Mouse (Mus musculus): ENCODE measurements at regions not wholly inside any gene's neighbourhood (a gene's known extent, or its start where the extent isn't known, plus 50 kb on each side); places are given as distances from the start of the nearest gene placed in this dataset.
A peak's percentile ranks its signal among the peaks of the same experiment; 100 is the strongest.

DNA sequence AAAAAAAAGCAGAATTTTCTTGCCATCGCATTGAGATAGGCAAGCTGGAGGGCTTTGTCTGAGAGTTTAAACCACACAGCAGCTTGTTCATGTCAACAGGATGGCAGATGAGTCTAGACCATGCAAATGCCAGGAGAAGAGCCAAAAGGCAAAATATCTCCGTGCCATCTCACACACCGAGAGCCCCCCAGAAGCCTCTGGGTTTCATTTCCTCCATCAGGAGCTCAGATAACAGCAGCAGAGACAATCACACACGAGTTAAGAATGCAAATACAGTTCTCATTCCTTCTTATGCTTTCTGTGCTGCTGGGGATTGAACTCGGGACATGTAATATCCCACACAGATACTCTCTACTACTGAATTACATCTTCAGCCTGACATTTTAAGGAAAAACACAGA lies 255.3 kb downstream of the En1 start:
- Histone ChIP-seq H3K4me3 (replicated peaks; ENCODE audit: low read length) (no peak overlapping the region), H3K4me1 (ENCODE audit: control insufficient read depth, insufficient read depth, low read length) (no peaks in the 10 kb centered on the region), H3K36me3 (ENCODE audit: control insufficient read depth, insufficient read depth, low read length) (no peaks in the 10 kb centered on the region), H3K27me3 (ENCODE audit: control insufficient read depth, insufficient read depth, low read length) (no peaks in the 10 kb centered on the region), H3K9me3 (ENCODE audit: control insufficient read depth, low read length) (no peaks in the 10 kb centered on the region), H3K4me2 (replicated peaks; ENCODE audit: low read depth, low read length, severe bottlenecking) (no peak overlapping the region), H3K9ac (ENCODE audit: low read depth, low read length, severe bottlenecking) (no peak overlapping the region), H3K27ac (replicated peaks; ENCODE audit: low read depth, low read length) (no peak overlapping the region)
- no peak for DNase-seq (ENCODE audit: low spot score)
- TF ChIP-seq POLR2A (IDR thresholded peaks at IDR 0.05; ENCODE audit: borderline replicate concordance, extremely low read depth, insufficient read depth, insufficient read length): no peak
- 49% methylated on average over 5 of the region's 5 CpGs for WGBS
- ATAC-seq (ENCODE audit: low FRiP score, low read depth): no peak

DNA sequence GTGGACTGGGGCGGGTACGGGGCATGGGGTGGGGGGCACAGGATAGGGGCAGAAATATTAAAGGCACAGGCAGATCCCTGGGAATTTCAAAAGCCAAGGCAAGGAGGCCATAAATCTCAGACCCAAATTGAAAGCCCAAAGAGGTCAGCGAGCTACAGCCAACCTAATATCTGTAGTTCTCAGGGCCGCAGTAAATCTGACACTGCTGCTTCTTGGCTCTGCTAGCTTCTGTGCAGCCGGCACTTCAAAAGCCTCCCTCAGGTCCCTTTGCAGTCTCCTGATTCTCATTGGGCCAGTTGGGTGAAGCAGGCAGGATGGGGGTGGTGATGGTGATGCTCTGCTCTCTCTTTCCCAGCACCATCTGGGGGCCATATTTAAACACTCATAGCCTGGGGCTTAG lies 257.3 kb downstream of the En1 start:
- DNase-seq (ENCODE audit: low spot score) (no peak), ATAC-seq (ENCODE audit: low FRiP score, low read depth) (no peak)
- TF ChIP-seq POLR2A (IDR thresholded peaks at IDR 0.05; ENCODE audit: borderline replicate concordance, extremely low read depth, insufficient read depth, insufficient read length): no peak
- no peaks in the 10 kb centered on the region for H3K27me3 ChIP-seq (ENCODE audit: control insufficient read depth, insufficient read depth, low read length)
- H3K4me3 ChIP-seq (replicated peaks; ENCODE audit: low read length): no peak overlapping the region
- H3K4me2 ChIP-seq (replicated peaks; ENCODE audit: low read depth, low read length, severe bottlenecking): no peak overlapping the region
- H3K4me1 ChIP-seq (ENCODE audit: control insufficient read depth, insufficient read depth, low read length): no peaks in the 10 kb centered on the region
- WGBS: 19% methylated on average over 5 of the region's 5 CpGs
- H3K27ac ChIP-seq (replicated peaks; ENCODE audit: low read depth, low read length): no peak overlapping the region
- H3K36me3 ChIP-seq (ENCODE audit: control insufficient read depth, insufficient read depth, low read length): no peaks in the 10 kb centered on the region
- no peak overlapping the region for H3K9ac ChIP-seq (ENCODE audit: low read depth, low read length, severe bottlenecking)
- no peaks in the 10 kb centered on the region for H3K9me3 ChIP-seq (ENCODE audit: control insufficient read depth, low read length)

DNA sequence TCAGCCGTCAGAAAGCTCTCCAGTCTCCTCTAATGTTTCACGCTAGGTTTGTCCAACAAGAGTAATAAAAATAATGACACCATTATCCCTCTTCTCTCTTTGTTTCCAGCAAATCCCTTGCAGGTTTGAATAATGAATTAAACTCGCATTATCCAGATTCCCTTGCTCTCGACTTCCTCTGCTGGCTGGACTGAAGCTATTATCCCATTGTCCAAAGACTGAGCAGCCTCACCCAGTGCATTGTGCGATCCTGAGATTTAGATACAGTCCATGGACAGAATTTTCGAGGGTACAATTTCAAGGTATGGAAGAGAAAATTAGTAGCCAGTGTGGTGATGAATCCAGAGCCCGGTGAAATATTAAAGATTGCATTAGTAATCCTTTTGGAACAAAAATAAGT lies 270.3 kb downstream of the En1 start:
- no peak for DNase-seq (ENCODE audit: low spot score)
- Histone ChIP-seq H3K4me2 (replicated peaks; ENCODE audit: low read depth, low read length, severe bottlenecking) (no peak overlapping the region), H3K27ac (replicated peaks; ENCODE audit: low read depth, low read length) (no peak overlapping the region), H3K27me3 (ENCODE audit: control insufficient read depth, insufficient read depth, low read length) (no peaks in the 10 kb centered on the region), H3K4me3 (replicated peaks; ENCODE audit: low read length) (no peak overlapping the region), H3K36me3 (ENCODE audit: control insufficient read depth, insufficient read depth, low read length) (no peaks in the 10 kb centered on the region), H3K9ac (ENCODE audit: low read depth, low read length, severe bottlenecking) (no peak overlapping the region), H3K9me3 (ENCODE audit: control insufficient read depth, low read length) (no peaks in the 10 kb centered on the region), H3K4me1 (ENCODE audit: control insufficient read depth, insufficient read depth, low read length) (no peaks in the 10 kb centered on the region)
- WGBS: 68% methylated on average over 7 of the region's 7 CpGs
- no peak for ATAC-seq (ENCODE audit: low FRiP score, low read depth)
- TF ChIP-seq POLR2A (IDR thresholded peaks at IDR 0.05; ENCODE audit: borderline replicate concordance, extremely low read depth, insufficient read depth, insufficient read length): no peak

DNA sequence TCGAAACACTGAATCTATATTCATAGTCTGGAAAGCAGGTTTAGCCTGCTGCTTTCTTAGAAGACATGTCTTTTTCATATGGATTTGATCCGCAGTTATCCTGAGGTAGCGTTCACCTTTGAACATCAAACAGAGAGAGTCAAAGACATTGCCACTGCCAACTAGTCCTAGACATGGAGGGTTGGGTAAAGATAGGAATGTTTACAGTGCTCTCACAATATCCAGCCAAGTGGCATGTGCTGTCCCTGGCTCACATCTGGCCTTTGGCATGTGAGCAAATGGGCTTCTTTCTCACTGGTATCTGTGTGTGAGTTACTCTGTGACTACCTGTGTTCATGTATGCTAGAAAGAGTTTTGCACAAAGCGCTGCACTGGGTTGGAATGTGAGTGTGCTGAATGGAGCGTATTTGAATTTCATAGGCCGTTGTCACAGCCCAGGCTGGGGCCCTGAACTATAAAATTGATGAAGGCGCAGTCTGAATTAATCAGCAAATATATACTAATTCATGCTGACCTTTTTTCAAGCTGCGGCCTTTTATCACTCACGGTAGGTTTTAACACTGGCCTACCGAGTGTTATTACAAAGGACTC lies 280.8 kb downstream of the En1 start:
- no peak for DNase-seq (ENCODE audit: low spot score)
- no peak for ATAC-seq (ENCODE audit: low FRiP score, low read depth)
- TF ChIP-seq POLR2A (IDR thresholded peaks at IDR 0.05; ENCODE audit: borderline replicate concordance, extremely low read depth, insufficient read depth, insufficient read length): no peak

DNA sequence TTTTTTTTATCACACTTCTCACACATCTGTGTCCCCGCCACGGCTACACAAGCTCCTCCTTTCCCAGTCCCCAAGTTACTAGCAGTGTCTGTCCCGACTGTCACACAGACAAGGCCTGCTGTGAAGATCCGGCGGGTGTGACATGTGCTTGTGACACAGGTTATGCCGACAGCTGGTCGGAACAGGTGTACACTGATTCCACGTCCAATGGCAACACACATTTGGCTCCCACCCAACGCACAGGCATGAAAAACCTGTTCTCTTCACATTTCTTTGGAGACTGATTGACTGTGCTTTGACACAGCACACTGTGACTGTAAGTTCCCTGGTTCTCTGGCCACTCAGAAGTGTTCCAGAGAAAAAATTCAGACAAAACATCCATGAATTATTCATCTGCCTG lies 281.4 kb downstream of the En1 start:
- H3K9me3 ChIP-seq (ENCODE audit: control insufficient read depth, low read length): no peaks in the 10 kb centered on the region
- H3K9ac ChIP-seq (ENCODE audit: low read depth, low read length, severe bottlenecking): no peak overlapping the region
- H3K27ac ChIP-seq (replicated peaks; ENCODE audit: low read depth, low read length): no peak overlapping the region
- no peak for TF ChIP-seq POLR2A (IDR thresholded peaks at IDR 0.05; ENCODE audit: borderline replicate concordance, extremely low read depth, insufficient read depth, insufficient read length)
- ATAC-seq (ENCODE audit: low FRiP score, low read depth): peak; percentile 50; the same call in 1 of the 2 replicates
- H3K36me3 ChIP-seq (ENCODE audit: control insufficient read depth, insufficient read depth, low read length): no peaks in the 10 kb centered on the region
- WGBS: 58% methylated on average over 9 of the region's 9 CpGs
- peak; percentile 42 for DNase-seq (ENCODE audit: low spot score)
- H3K27me3 ChIP-seq (ENCODE audit: control insufficient read depth, insufficient read depth, low read length): no peaks in the 10 kb centered on the region
- H3K4me1 ChIP-seq (ENCODE audit: control insufficient read depth, insufficient read depth, low read length): no peaks in the 10 kb centered on the region
- no peak overlapping the region for H3K4me2 ChIP-seq (replicated peaks; ENCODE audit: low read depth, low read length, severe bottlenecking)
- no peak overlapping the region for H3K4me3 ChIP-seq (replicated peaks; ENCODE audit: low read length)

More for the DNA sequence above, 280.8 kb downstream of the En1 start:
- Histone ChIP-seq H3K4me1 (ENCODE audit: control insufficient read depth, insufficient read depth, low read length) (no peaks in the 10 kb centered on the region), H3K9me3 (ENCODE audit: control insufficient read depth, low read length) (no peaks in the 10 kb centered on the region), H3K9ac (ENCODE audit: low read depth, low read length, severe bottlenecking) (no peak overlapping the region), H3K4me3 (replicated peaks; ENCODE audit: low read length) (no peak overlapping the region), H3K4me2 (replicated peaks; ENCODE audit: low read depth, low read length, severe bottlenecking) (no peak overlapping the region), H3K27ac (replicated peaks; ENCODE audit: low read depth, low read length) (no peak overlapping the region), H3K36me3 (ENCODE audit: control insufficient read depth, insufficient read depth, low read length) (no peaks in the 10 kb centered on the region), H3K27me3 (ENCODE audit: control insufficient read depth, insufficient read depth, low read length) (no peaks in the 10 kb centered on the region)
- 70% methylated on average over 10 of the region's 10 CpGs for WGBS

DNA sequence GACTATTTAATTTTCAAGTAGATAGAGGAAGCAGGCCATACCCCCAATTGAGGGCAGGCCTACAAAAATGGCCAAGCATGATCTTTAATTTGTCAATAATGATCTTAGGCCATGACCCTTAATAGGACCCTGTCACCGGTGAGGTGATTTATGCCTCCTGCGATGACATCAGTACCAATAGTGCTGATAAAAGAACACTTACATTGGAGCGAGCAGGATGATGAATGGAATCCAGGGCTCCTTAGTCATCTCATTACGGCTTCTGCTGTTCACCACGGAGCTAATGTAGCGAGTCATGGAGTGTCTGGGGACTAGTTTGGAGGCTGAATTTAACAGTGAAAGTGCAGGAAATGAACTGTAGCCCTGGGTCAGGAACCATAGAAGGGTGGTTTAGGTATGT lies 308.6 kb downstream of the En1 start:
- Histone ChIP-seq H3K36me3 (ENCODE audit: control insufficient read depth, insufficient read depth, low read length) (no peaks in the 10 kb centered on the region), H3K4me1 (ENCODE audit: control insufficient read depth, insufficient read depth, low read length) (no peaks in the 10 kb centered on the region), H3K4me3 (replicated peaks; ENCODE audit: low read length) (no peak overlapping the region), H3K4me2 (replicated peaks; ENCODE audit: low read depth, low read length, severe bottlenecking) (no peak overlapping the region), H3K9ac (ENCODE audit: low read depth, low read length, severe bottlenecking) (no peak overlapping the region), H3K27ac (replicated peaks; ENCODE audit: low read depth, low read length) (no peak overlapping the region), H3K27me3 (ENCODE audit: control insufficient read depth, insufficient read depth, low read length) (no peaks in the 10 kb centered on the region), H3K9me3 (ENCODE audit: control insufficient read depth, low read length) (no peaks in the 10 kb centered on the region)
- DNase-seq (ENCODE audit: low spot score): no peak
- ATAC-seq (ENCODE audit: low FRiP score, low read depth): no peak
- 41% methylated on average over 6 of the region's 6 CpGs for WGBS
- no peak for TF ChIP-seq POLR2A (IDR thresholded peaks at IDR 0.05; ENCODE audit: borderline replicate concordance, extremely low read depth, insufficient read depth, insufficient read length)
